Mouse (Mus musculus): Measurements from ENCODE around the gene Prmt9. TPM values are rescaled to one million over a fixed set of nuclear protein-coding genes. Genes with fewer than 3 reads are reported as not detected.

The Prmt9 gene
- polyA plus RNA-seq, 1 experiment from 2014 or later: 22.9 TPM

Other genes with a start within 250 kb of the Prmt9 start
- 23.0 and 26.3 TPM in 2 replicates for gene Arhgap10, start 31.4 kb upstream of the Prmt9 start, polyA plus RNA-seq (2014; fragmentation: Nextera tagmentation; extraction: Ambion mirVana)
- 61.5 and 65.4 TPM in 2 replicates for gene Tmem184c, start 61.3 kb downstream of the Prmt9 start, polyA plus RNA-seq (2014; fragmentation: Nextera tagmentation; extraction: Ambion mirVana)
- 53.9 and 60.4 TPM in 2 replicates for gene Ednra, start 175.1 kb downstream of the Prmt9 start, polyA plus RNA-seq (2014; fragmentation: Nextera tagmentation; extraction: Ambion mirVana)